Mouse (Mus musculus): ENCODE data around the gene Camp.
"Not testable (repeated sequence)": the region's sequence is repeated elsewhere in the genome, so short reads cannot be mapped to it uniquely, and the experiment has no call there.

Camp gene

DNA sequence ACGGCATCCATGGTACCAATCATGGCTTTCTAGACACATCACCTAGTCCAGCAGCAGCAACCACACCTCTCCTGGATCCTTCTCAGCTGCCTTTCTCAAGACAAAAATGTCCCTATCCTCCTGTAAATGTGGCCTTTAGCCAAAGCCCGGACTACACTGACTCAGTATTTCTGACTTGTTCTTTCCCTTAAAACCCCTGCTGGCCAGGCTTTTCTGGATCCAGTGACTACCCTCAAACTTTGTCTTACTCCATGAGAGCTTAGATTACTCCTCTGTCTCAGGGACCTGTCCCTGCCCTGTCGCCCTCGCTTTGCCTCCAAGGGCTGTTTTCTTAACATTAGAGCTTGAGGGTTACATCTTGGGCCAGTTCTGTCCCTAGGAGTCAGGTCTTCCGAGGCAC lies 682 bp upstream of the Camp start:
- DNase-seq (ENCODE audit: low spot score) = no peak

- DNase-seq (ENCODE audit: low spot score) = no peak
These were observed 16.4 kb downstream of the Camp start for GRCm38 (mm10) chr9:109833088-109833412.

DNA sequence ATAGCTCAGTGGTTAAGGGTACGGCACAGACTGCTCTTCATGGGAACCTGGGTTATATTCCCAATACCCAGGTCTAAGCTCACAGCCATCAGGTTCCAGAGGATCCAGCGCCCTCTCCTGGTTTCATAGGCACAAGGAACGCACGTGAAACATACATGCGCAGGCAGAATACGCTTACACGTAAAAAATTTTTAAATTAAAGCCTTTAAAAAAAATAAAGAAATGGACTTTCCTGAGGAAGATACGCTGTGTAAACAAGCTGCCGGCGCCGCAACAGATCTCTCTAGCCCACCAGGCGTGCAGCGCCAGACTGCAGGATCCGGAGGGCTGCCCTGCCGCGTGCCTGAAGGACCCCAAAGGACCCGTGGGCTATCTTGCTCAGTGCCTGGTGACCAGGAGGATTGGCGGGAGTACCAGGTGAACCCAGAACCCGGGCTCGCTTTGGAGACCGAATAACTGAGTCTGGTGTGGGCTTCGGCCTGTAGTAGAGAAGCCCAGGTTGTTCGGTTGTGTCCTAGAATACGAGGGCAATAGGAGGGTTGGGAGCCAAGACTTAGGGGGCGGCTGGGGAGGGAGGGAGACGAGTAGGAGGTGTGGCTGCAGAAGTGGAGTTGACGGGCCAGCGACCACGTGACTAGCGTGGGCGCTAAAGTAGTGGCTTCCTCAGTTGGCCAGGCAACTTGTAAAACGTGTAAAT lies 16.9 kb downstream of the Camp start, which contains the start of gene Nme6:
TSS of gene Nme6 (plus strand) at position 359 of the 697 bp plus-strand sequence.
- peak; percentile 94 for DNase-seq (ENCODE audit: low spot score)

- DNase-seq (ENCODE audit: low spot score) = no peak
These were observed 23.2 kb downstream of the Camp start for GRCm38 (mm10) chr9:109826181-109826580.

- DNase-seq (ENCODE audit: low spot score) = no peak
These were observed 23.7 kb downstream of the Camp start for GRCm38 (mm10) chr9:109825739-109826138.

- peak; percentile 39 for DNase-seq (ENCODE audit: low spot score)
These were observed 33.1 kb downstream of the Camp start for GRCm38 (mm10) chr9:109816341-109816740.

- DNase-seq (ENCODE audit: low spot score) = no peak
These were observed 36.0 kb downstream of the Camp start for GRCm38 (mm10) chr9:109813424-109813823.

- no peak for DNase-seq (ENCODE audit: low spot score)
These were observed 37.4 kb downstream of the Camp start, which contains the start of gene Spink8 for GRCm38 (mm10) chr9:109811980-109812379. Spink8 (plus strand) TSS chr9:109812280.

DNA sequence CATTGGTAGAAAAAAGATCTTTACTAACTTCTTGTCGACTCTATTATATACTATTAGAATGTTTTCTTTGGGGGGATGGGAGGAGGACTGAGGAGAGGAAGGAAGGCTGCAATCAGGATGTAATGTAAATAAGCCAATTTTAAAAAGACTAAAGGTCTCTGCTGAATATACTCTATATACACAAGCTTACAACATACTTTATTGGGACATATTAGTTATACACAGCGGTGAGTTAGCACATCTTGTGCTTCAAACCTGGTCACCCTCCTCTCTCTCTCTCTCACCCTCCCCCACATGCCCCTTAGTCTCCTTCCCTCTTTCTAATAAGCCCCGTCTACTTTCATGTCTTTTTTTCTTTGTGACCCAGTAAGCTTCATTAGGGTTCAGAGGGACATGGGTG lies 41.5 kb downstream of the Camp start:
- DNase-seq (ENCODE audit: low spot score) = no peak

DNA sequence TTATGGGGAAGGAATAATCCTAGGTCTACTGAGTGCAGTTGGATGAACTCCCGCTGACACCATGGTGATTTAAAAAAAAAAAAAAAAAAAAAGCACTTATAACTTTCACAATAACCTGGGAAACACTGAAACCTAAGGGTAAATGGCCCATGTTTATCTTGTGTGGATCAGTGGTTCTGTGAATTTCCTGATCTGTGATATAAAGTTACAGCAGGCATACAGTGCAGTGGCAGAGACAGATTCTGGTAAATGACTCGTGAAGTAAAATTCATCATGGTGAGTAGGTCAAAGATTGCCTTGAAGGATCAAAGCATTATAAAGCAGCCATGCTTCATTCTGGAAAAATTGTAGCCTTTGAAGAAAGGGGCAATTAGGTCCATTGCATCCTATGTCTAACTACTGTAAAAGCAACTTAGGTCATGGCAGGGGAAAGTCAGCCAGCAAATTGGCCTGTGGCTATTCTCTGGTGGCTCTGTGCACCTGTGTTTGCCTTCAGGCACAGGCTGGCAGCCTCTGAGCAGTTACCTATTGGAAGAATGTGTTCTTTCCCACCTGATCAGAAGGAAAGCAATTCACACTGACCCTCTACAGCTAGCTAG lies 42.6 kb downstream of the Camp start:
- no peak for DNase-seq (ENCODE audit: low spot score)

GRCm38 (mm10) chr9:109806260-109806659 lies 43.2 kb downstream of the Camp start:
- DNase-seq (ENCODE audit: low spot score) = no peak

DNA sequence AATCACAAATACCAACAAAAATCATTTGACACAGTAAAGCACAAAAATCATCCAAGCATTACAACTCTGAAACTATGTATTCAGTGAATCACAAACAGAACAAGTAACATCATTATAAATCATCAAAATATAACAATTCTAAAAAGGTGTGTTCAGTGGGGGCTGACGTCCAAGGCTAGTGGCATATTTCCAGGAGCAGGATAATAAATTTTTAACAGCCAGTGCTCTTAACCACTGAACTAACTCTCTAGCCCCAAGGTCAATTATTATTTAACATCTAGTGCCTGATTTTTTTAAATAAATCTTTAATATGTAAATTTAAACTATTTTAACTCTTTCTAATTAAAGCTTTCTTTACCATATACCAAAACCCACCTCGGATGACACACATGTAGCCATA lies 43.8 kb downstream of the Camp start:
- DNase-seq (ENCODE audit: low spot score) = not testable (repeated sequence)

DNA sequence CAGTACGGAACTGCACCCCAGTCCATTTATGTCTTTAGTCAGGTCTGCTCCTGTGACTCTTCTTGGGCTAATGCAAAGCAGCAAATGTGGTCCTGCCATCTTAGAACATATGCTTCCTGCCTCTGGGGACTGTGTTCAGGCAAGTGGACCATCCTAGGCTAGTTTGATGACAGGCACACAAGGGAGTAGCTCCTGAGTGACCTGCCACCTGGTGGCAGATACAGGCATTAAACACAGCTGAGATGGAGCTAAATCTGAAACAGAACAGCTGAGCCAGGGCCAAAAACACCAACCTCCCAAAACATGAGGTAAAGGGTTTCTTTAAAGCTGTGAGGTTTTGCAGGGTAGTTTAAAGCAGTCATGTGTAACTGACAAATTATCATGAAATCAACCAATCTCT lies 51.4 kb downstream of the Camp start:
- no peak for DNase-seq (ENCODE audit: low spot score)
